Mouse (Mus musculus): ENCODE results near the gene Psme2. TPM values are rescaled to one million over a fixed set of nuclear protein-coding genes. Genes with fewer than 3 reads are reported as not detected.

The Psme2 gene
- polyA plus RNA-seq, 1 experiment: 104 TPM

- H3K27ac ChIP-seq (ENCODE audit: control insufficient read depth, insufficient read depth, low read length): no peak overlapping the region
- WGBS: 97% methylated on average over 16 of the region's 16 CpGs
- H3K36me3 ChIP-seq (ENCODE audit: control insufficient read depth, insufficient read depth, low read length): peaks cover 11% of the 10 kb centered on the region; the same call in 1 of the 2 replicates
- TF ChIP-seq POLR2A (IDR thresholded peaks at IDR 0.05; ENCODE audit: control insufficient read depth, extremely low read depth, insufficient read depth, low read length, poor library complexity): no peak
- no peak for TF ChIP-seq CTCF (IDR thresholded peaks at IDR 0.05; ENCODE audit: borderline replicate concordance, control insufficient read depth, extremely low read depth, insufficient read depth, low read length, poor library complexity)
- no peak for DNase-seq
- H3K4me3 ChIP-seq (ENCODE audit: control insufficient read depth, insufficient read depth, low read length): no peak overlapping the region
- H3K27me3 ChIP-seq (ENCODE audit: control insufficient read depth, insufficient read depth, low read length): no peaks in the 10 kb centered on the region
- H3K4me1 ChIP-seq (replicated peaks; ENCODE audit: control insufficient read depth, insufficient read depth, low read length): peaks cover 28% of the 10 kb centered on the region
Measured at GRCm38 (mm10) chr14:55580731-55581130, 10.2 kb downstream of the Psme2 start.

GRCm38 (mm10) chr14:55579511-55580496, 11.1 kb downstream of the Psme2 start:
- TF ChIP-seq CTCF (IDR thresholded peaks at IDR 0.05; ENCODE audit: borderline replicate concordance, control insufficient read depth, extremely low read depth, insufficient read depth, low read length, poor library complexity): no peak
- TF ChIP-seq POLR2A (IDR thresholded peaks at IDR 0.05; ENCODE audit: control insufficient read depth, extremely low read depth, insufficient read depth, low read length, poor library complexity): no peak
- Histone ChIP-seq H3K36me3 (ENCODE audit: control insufficient read depth, insufficient read depth, low read length) (peaks cover 11% of the 10 kb centered on the region; the same call in 1 of the 2 replicates), H3K27ac (ENCODE audit: control insufficient read depth, insufficient read depth, low read length) (no peak overlapping the region), H3K4me1 (replicated peaks; ENCODE audit: control insufficient read depth, insufficient read depth, low read length) (peaks cover 20% of the 10 kb centered on the region), H3K4me3 (ENCODE audit: control insufficient read depth, insufficient read depth, low read length) (no peak overlapping the region), H3K27me3 (ENCODE audit: control insufficient read depth, insufficient read depth, low read length) (no peaks in the 10 kb centered on the region)
- WGBS: 95% methylated on average over 23 of the region's 23 CpGs
- DNase-seq: no peak

GRCm38 (mm10) chr14:55578668-55579269, 12.1 kb downstream of the Psme2 start:
- Histone ChIP-seq H3K36me3 (ENCODE audit: control insufficient read depth, insufficient read depth, low read length) (peaks cover 11% of the 10 kb centered on the region; the same call in 1 of the 2 replicates), H3K27me3 (ENCODE audit: control insufficient read depth, insufficient read depth, low read length) (no peaks in the 10 kb centered on the region), H3K4me3 (ENCODE audit: control insufficient read depth, insufficient read depth, low read length) (peak overlapping the region; percentile 69), H3K27ac (ENCODE audit: control insufficient read depth, insufficient read depth, low read length) (peak overlapping the region; percentile 20; the same call in 1 of the 2 replicates), H3K4me1 (replicated peaks; ENCODE audit: control insufficient read depth, insufficient read depth, low read length) (peaks cover 16% of the 10 kb centered on the region; the same call in 1 of the 2 replicates)
- no peak for DNase-seq
- WGBS: 11% methylated on average over 6 of the region's 6 CpGs
- no peak for TF ChIP-seq POLR2A (IDR thresholded peaks at IDR 0.05; ENCODE audit: control insufficient read depth, extremely low read depth, insufficient read depth, low read length, poor library complexity)
- no peak; the same call in 1 of the 2 replicates for TF ChIP-seq CTCF (IDR thresholded peaks at IDR 0.05; ENCODE audit: borderline replicate concordance, control insufficient read depth, extremely low read depth, insufficient read depth, low read length, poor library complexity)

DNA sequence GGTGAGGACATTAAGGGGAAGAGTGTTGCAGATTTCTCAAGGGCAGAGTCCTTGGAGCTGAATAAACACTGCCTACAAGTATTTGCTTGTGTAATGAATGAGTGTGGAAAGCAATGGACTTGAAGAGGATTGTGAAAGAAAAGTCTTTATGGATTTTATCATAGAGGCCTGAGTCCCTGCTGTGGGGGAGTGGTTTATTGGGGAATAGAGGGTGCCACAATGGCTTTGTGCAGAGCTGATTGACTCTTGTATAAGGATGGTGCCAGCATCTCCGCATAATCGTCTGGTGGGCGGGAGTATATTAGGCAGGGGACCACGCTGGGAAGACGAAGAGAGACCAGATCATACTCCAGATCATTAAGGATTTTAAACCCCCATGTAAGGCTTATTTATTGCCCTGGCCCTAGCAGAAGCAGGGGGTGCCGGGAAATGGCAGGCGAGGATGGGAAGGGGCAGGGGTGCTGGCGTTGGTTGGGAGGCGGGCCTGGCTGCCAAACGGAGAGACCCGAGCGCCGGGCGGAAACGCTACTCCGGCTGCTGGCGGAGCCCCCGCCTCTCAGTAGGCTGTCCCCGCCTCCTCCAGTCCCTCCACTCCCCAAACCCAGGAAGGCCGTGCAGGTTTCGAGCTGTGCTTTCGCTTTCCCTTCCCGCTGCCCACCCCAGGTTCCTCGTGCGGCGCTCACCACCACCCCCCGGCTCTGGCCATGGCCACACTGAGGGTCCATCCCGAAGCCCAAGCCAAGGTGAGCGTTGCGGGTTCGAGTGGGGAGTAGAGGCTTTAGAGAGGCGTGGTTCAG, 12.8 kb downstream of the Psme2 start, which contains the start of gene Psme1:
Gene Psme1, plus strand, starts transcription at position 253 of the 797 bp plus-strand sequence.
- peaks cover 11% of the 10 kb centered on the region; the same call in 1 of the 2 replicates for H3K36me3 ChIP-seq (ENCODE audit: control insufficient read depth, insufficient read depth, low read length)
- DNase-seq: peak; percentile 85
- peaks cover 16% of the 10 kb centered on the region; the same call in 1 of the 2 replicates for H3K4me1 ChIP-seq (replicated peaks; ENCODE audit: control insufficient read depth, insufficient read depth, low read length)
- H3K27me3 ChIP-seq (ENCODE audit: control insufficient read depth, insufficient read depth, low read length): no peaks in the 10 kb centered on the region
- 1% methylated on average over 31 of the region's 32 CpGs for WGBS
- no peak for TF ChIP-seq CTCF (IDR thresholded peaks at IDR 0.05; ENCODE audit: borderline replicate concordance, control insufficient read depth, extremely low read depth, insufficient read depth, low read length, poor library complexity)
- 0 out of 2 replicates have a peak, but pooled peaks have one; percentile 45 for TF ChIP-seq POLR2A (IDR thresholded peaks at IDR 0.05; ENCODE audit: control insufficient read depth, extremely low read depth, insufficient read depth, low read length, poor library complexity)
- peak within 1 kb of the TSS; percentile 69 for H3K4me3 ChIP-seq (ENCODE audit: control insufficient read depth, insufficient read depth, low read length)
- peak within 1 kb of the TSS; percentile 20; the same call in 1 of the 2 replicates for H3K27ac ChIP-seq (ENCODE audit: control insufficient read depth, insufficient read depth, low read length)

GRCm38 (mm10) chr14:55576376-55576775, 14.5 kb downstream of the Psme2 start:
- no peak for TF ChIP-seq POLR2A (IDR thresholded peaks at IDR 0.05; ENCODE audit: control insufficient read depth, extremely low read depth, insufficient read depth, low read length, poor library complexity)
- no peak for TF ChIP-seq CTCF (IDR thresholded peaks at IDR 0.05; ENCODE audit: borderline replicate concordance, control insufficient read depth, extremely low read depth, insufficient read depth, low read length, poor library complexity)
- peaks cover 16% of the 10 kb centered on the region; the same call in 1 of the 2 replicates for H3K4me1 ChIP-seq (replicated peaks; ENCODE audit: control insufficient read depth, insufficient read depth, low read length)
- 53% methylated on average over 16 of the region's 16 CpGs for WGBS
- no peak overlapping the region for H3K27ac ChIP-seq (ENCODE audit: control insufficient read depth, insufficient read depth, low read length)
- H3K4me3 ChIP-seq (ENCODE audit: control insufficient read depth, insufficient read depth, low read length): no peak overlapping the region
- DNase-seq: no peak
- no peaks in the 10 kb centered on the region for H3K27me3 ChIP-seq (ENCODE audit: control insufficient read depth, insufficient read depth, low read length)
- H3K36me3 ChIP-seq (ENCODE audit: control insufficient read depth, insufficient read depth, low read length): peaks cover 11% of the 10 kb centered on the region; the same call in 1 of the 2 replicates
